Mouse (Mus musculus) ES-Bruce4 (cell line): ENCODE data around the gene Zdhhc4. TPM values are rescaled to one million over a fixed set of nuclear protein-coding genes. Genes with fewer than 3 reads are reported as not detected.

ENCODE experiments used
- H3K27ac ChIP-seq: 2 replicates; pipeline ENCODE4 v1.5.1; 2012; ENCODE audit warnings: low read length, inconsistent platforms; ENCODE audit not compliant: insufficient read depth
- H3K27me3 ChIP-seq: 2 replicates; pipeline ENCODE4 v1.6.1; 2012; ENCODE audit warnings: mild to moderate bottlenecking, low read length, inconsistent platforms; ENCODE audit not compliant: control insufficient read depth, poor library complexity, insufficient read depth, severe bottlenecking
- H3K36me3 ChIP-seq: 2 replicates; pipeline ENCODE4 v1.6.1; 2012; ENCODE audit warnings: inconsistent platforms, mild to moderate bottlenecking, low read length, moderate library complexity; ENCODE audit not compliant: control insufficient read depth, poor library complexity, insufficient read depth, severe bottlenecking
- H3K4me1 ChIP-seq: one replicate; pipeline ENCODE4 v1.8.1; 2011; ENCODE audit warnings: low read length; ENCODE audit not compliant: control insufficient read depth, insufficient read depth
- H3K4me3 ChIP-seq: 2 replicates; pipeline ENCODE4 v1.5.1; 2011; ENCODE audit warnings: low read depth, mild to moderate bottlenecking, low read length
- H3K9ac ChIP-seq: 2 replicates; pipeline ENCODE4 v1.6.1; 2012; ENCODE audit warnings: low read depth, mild to moderate bottlenecking, inconsistent platforms; ENCODE audit not compliant: poor library complexity, severe bottlenecking
- H3K9me3 ChIP-seq: replicated peaks from 2 replicates; pipeline ENCODE4 v1.6.1; 2012; ENCODE audit warnings: mild to moderate bottlenecking, low read length, inconsistent platforms; ENCODE audit not compliant: control insufficient read depth, poor library complexity, insufficient read depth, severe bottlenecking
- CTCF ChIP-seq: IDR thresholded peaks from one replicate; pipeline ENCODE4 v1.8.1; 2011; ENCODE audit warnings: low read depth, low read length
- EP300 ChIP-seq: IDR thresholded peaks from 2 replicates; pipeline ENCODE4 v1.6.1; 2011; ENCODE audit warnings: low read depth, low read length; ENCODE audit not compliant: insufficient read depth
- POLR2A ChIP-seq: IDR thresholded peaks from one replicate; pipeline ENCODE4 v1.8.1; 2011; ENCODE audit warnings: low read length; ENCODE audit not compliant: insufficient read depth
- polyA plus RNA-seq: library from polyadenylated mRNA; stranded (reverse); fragments of >200 nt; gene quantifications from 2 replicates; pipeline ENCODE4 v1.2.4, GENCODE M21; 2011; ENCODE audit warnings: low read depth; ENCODE audit not compliant: missing spikeins, insufficient read depth, insufficient read length

Gene Zdhhc4
- polyA plus RNA-seq, 1 experiment, result 27.2 TPM

GRCm38 (mm10) chr5:143304251-143304650 is 24.8 kb downstream of the Zdhhc4 start:
- Histone ChIP-seq H3K4me1 (no peaks in the 10 kb centered on the region), H3K27ac (no peak overlapping the region), H3K9ac (no peak overlapping the region), H3K4me3 (no peak overlapping the region), H3K9me3 (no peaks in the 10 kb centered on the region), H3K36me3 (0 out of 2 replicates have a peak, but pooled peaks cover 4% of the 10 kb centered on the region), H3K27me3 (no peaks in the 10 kb centered on the region)
- TF ChIP-seq EP300 (no peak), CTCF (no peak), POLR2A (no peak)

DNA sequence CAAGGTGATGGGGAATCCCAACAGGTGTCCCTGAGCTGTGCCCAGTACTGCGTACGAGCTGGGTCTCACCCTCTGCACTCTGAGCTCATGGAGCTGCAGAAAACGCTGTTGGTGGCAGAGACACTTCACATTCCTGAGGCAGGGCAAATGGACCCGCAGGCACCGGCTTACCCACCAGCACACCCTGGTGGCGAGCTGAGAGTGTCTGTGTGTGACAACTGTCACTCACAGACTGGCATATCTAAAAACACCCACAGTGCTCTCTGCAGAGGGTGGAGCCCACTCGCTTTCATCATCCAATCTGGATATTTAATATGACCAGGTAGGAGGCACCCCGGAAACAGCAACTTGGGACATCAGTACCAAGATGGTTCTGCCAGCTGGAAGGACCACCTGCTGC is 27.8 kb downstream of the Zdhhc4 start:
- Histone ChIP-seq H3K9me3 (no peaks in the 10 kb centered on the region), H3K9ac (no peak overlapping the region), H3K36me3 (no peaks in the 10 kb centered on the region), H3K4me1 (no peaks in the 10 kb centered on the region), H3K27me3 (no peaks in the 10 kb centered on the region), H3K27ac (no peak overlapping the region), H3K4me3 (no peak overlapping the region)
- TF ChIP-seq EP300 (no peak), CTCF (peak; percentile 23), POLR2A (no peak)

DNA sequence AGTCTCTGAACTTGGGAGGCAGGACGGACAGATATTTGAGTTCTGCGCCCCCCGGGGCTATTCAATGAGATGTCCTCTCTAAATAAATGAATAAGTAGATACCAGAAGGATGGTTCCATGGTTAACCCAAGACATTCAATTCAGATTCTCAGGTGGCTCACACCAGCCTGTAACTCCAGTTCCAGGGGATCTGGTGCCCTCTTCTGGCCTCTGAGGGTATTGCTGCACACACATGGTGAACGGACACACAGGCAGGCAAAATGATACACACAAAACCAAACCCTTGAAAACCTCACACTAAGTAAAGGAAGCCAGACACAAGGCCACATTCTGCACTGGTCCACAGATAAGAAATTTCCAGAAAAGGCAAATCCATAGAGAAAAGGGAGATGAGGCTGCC is 29.4 kb downstream of the Zdhhc4 start:
- Histone ChIP-seq H3K9ac (no peak overlapping the region), H3K27ac (no peak overlapping the region), H3K9me3 (no peaks in the 10 kb centered on the region), H3K4me1 (no peaks in the 10 kb centered on the region), H3K4me3 (no peak overlapping the region), H3K36me3 (no peaks in the 10 kb centered on the region), H3K27me3 (no peaks in the 10 kb centered on the region)
- TF ChIP-seq POLR2A (no peak), CTCF (peak; percentile 93)

GRCm38 (mm10) chr5:143298391-143298790 is 30.7 kb downstream of the Zdhhc4 start:
- no peaks in the 10 kb centered on the region for H3K4me1 ChIP-seq
- TF ChIP-seq CTCF, result peak; percentile 59
- no peak for TF ChIP-seq POLR2A
- TF ChIP-seq EP300, result no peak
- peaks cover 2% of the 10 kb centered on the region for H3K27me3 ChIP-seq
- no peak overlapping the region for H3K4me3 ChIP-seq
- no peaks in the 10 kb centered on the region for H3K36me3 ChIP-seq
- H3K27ac ChIP-seq, result no peak overlapping the region
- H3K9me3 ChIP-seq, result no peaks in the 10 kb centered on the region
- H3K9ac ChIP-seq, result no peak overlapping the region

GRCm38 (mm10) chr5:143297986-143298385 is 31.1 kb downstream of the Zdhhc4 start:
- no peak overlapping the region for H3K4me3 ChIP-seq
- H3K36me3 ChIP-seq, result no peaks in the 10 kb centered on the region
- peaks cover 4% of the 10 kb centered on the region for H3K27me3 ChIP-seq
- H3K4me1 ChIP-seq, result no peaks in the 10 kb centered on the region
- no peak overlapping the region for H3K9ac ChIP-seq
- no peak overlapping the region for H3K27ac ChIP-seq
- no peaks in the 10 kb centered on the region for H3K9me3 ChIP-seq
- TF ChIP-seq CTCF (no peak), EP300 (no peak), POLR2A (no peak)

- Histone ChIP-seq H3K27ac (no peak overlapping the region), H3K9ac (no peak overlapping the region), H3K27me3 (peaks cover 4% of the 10 kb centered on the region), H3K36me3 (no peaks in the 10 kb centered on the region), H3K4me1 (no peaks in the 10 kb centered on the region), H3K4me3 (no peak overlapping the region), H3K9me3 (no peaks in the 10 kb centered on the region)
- TF ChIP-seq POLR2A (no peak), CTCF (no peak), EP300 (no peak)
Measured at GRCm38 (mm10) chr5:143295330-143295729, 33.7 kb downstream of the Zdhhc4 start.
